Comparison of ENCODE assay signal across 9 mouse cellular contexts in the genomic region with DNA sequence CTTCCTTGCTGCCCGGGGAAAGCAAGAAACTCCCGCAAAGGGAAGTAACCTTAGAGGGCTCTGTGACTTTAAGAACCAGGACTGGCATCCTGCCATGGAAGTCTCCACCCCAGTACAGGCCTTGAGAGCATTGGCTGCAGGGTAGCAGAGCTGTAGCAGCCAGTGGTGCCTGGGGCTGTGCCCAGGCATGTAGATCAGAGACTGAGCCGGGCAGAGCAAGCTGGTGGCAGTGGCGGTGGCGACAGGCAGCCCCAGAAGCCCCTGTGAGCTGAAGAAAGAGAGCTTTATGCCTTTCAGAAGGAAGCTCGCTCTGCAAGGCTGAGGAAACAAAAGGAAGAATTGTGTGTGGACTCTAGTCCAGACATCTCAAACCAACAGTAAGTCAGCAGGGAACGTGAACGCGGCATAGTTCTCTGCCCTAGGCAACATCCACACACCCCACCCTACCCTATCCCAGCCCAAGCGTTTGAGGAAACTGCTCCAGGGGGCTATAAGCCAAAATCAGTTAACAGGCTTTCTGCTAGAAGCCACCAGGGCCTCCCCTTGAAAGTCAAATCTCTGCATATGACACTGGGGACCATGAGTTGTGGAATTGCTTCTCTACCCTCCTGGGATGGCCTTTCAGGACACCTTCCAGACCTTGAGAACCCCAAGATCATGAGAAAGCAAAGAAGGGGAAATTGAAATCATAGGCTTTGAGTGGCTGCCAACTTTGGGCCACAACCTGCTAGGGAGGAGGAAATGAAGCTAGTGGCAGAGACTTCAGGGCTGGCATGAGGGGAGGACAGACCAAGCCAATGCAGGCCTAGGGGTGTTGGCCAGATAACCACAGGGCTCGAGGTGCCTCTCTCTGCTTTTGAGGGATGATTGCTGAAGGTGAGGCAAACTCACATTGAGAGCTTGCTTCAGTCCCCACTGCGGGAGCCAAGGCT. TPM values are rescaled to one million over a fixed set of nuclear protein-coding genes. Genes with fewer than 3 reads are reported as not detected.
DNase-seq lines count a peak whose midpoint lies in the region; ATAC-seq lines count a peak whose summit lies in the region.
"Had no signal": no experiment of that assay in that cellular context is flagged by ENCODE, and none has a peak within 500 bp of the region (broad histone marks: within the 10 kb centered on the region; RNA-seq: fewer than 3 reads in every experiment).

A gene (plus strand): TSS at position 124 of the 932 bp plus-strand sequence.

- no peaks in the 10 kb centered on the region for H3K9me3 ChIP-seq in forebrain, embryonic 14.5 days (replicated peaks; ENCODE audit: control insufficient read depth, low read length)
- H3K9me3 ChIP-seq in liver, embryonic 16.5 days (replicated peaks; ENCODE audit: control insufficient read depth, low read length): no peaks in the 10 kb centered on the region
- H3K9me3 ChIP-seq in neural tube, embryonic 15.5 days (replicated peaks): no peaks in the 10 kb centered on the region

- peak within 1 kb of the TSS; percentile 61 for H3K27ac ChIP-seq in forebrain, embryonic 14.5 days (ENCODE audit: low read depth, low read length)
- H3K27ac ChIP-seq in liver, embryonic 16.5 days (ENCODE audit: low read length): peak within 1 kb of the TSS; percentile 22; the same call in 1 of the 2 replicates
- peak within 1 kb of the TSS; percentile 79 for H3K27ac ChIP-seq in neural tube, embryonic 15.5 days (replicated peaks)

- no peaks in the 10 kb centered on the region for H3K27me3 ChIP-seq in forebrain, embryonic 14.5 days (replicated peaks; ENCODE audit: control insufficient read depth, insufficient read depth, low read length)
- H3K27me3 ChIP-seq in liver, embryonic 16.5 days (ENCODE audit: control insufficient read depth, insufficient read depth, low read depth, low read length): no peaks in the 10 kb centered on the region
- H3K27me3 ChIP-seq in neural tube, embryonic 15.5 days (replicated peaks): no peaks in the 10 kb centered on the region

- no peaks in the 10 kb centered on the region for H3K36me3 ChIP-seq in forebrain, embryonic 14.5 days (ENCODE audit: control insufficient read depth, insufficient read depth, low read length)
- H3K36me3 ChIP-seq in liver, embryonic 16.5 days (ENCODE audit: control insufficient read depth, insufficient read depth): no peaks in the 10 kb centered on the region
- no peaks in the 10 kb centered on the region for H3K36me3 ChIP-seq in neural tube, embryonic 15.5 days

- H3K4me1 ChIP-seq in forebrain, embryonic 14.5 days (ENCODE audit: control insufficient read depth, insufficient read depth, low read length): peaks cover 16% of the 10 kb centered on the region
- H3K4me1 ChIP-seq in liver, embryonic 16.5 days (ENCODE audit: control insufficient read depth, low read depth, low read length): no peaks in the 10 kb centered on the region; the same call in 1 of the 2 replicates
- H3K4me1 ChIP-seq in neural tube, embryonic 15.5 days: peaks cover 19% of the 10 kb centered on the region

- peak within 1 kb of the TSS; percentile 18 for H3K4me3 ChIP-seq in forebrain, embryonic 14.5 days (ENCODE audit: low read depth, low read length)
- peak within 1 kb of the TSS; percentile 20 for H3K4me3 ChIP-seq in liver, embryonic 16.5 days (ENCODE audit: low read depth, low read length)
- H3K4me3 ChIP-seq in neural tube, embryonic 15.5 days (replicated peaks): peak within 1 kb of the TSS; percentile 31
- H3K4me3 ChIP-seq: erythroblast, embryonic 14.5 days had no signal

- 29% methylated on average over 12 of the region's 12 CpGs for WGBS in forebrain, embryonic 14.5 days
- WGBS in liver, embryonic 16.5 days (ENCODE audit: insufficient replicate concordance): 30% methylated on average over 12 of the region's 12 CpGs
- WGBS in neural tube, embryonic 15.5 days: 37% methylated on average over 12 of the region's 12 CpGs

- peak within 1 kb of the TSS; percentile 42 for H3K4me2 ChIP-seq in forebrain, embryonic 14.5 days (ENCODE audit: low read length)
- H3K4me2 ChIP-seq in liver, embryonic 16.5 days (ENCODE audit: low read depth, low read length): peak within 1 kb of the TSS; percentile 31; the same call in 1 of the 2 replicates
- peak within 1 kb of the TSS; percentile 49 for H3K4me2 ChIP-seq in neural tube, embryonic 15.5 days

- peak; percentile 35 to 58 for DNase-seq in CD8-positive naive resting alpha-beta T cell, adult 2 months (ENCODE audit: low read depth in 2 of 2, low spot score in 2 of 2)
- peak; percentile 98 for DNase-seq in brain, adult 2 months (ENCODE audit: low read depth, low spot score)
- DNase-seq in forebrain, embryonic 14.5 days (ENCODE audit: low spot score): peak; percentile 92
- peak; percentile 96 for DNase-seq in heart, postnatal 10 days
- DNase-seq in kidney, postnatal 4 days: peak; percentile 88 to 93
- DNase-seq in thymus, adult 18-20 months: peak; percentile 46 to 71

- ATAC-seq in forebrain, embryonic 14.5 days: peak; percentile 95
- peak; percentile 81 for ATAC-seq in liver, embryonic 16.5 days (ENCODE audit: low read depth)
- peak; percentile 94 for ATAC-seq in neural tube, embryonic 15.5 days (ENCODE audit: low FRiP score)

- H3K9ac ChIP-seq in forebrain, embryonic 14.5 days (ENCODE audit: low read length): peak within 1 kb of the TSS; percentile 35; the same call in 1 of the 2 replicates
- peak within 1 kb of the TSS; percentile 4; the same call in 1 of the 2 replicates for H3K9ac ChIP-seq in liver, embryonic 16.5 days (ENCODE audit: low read depth, low read length)
- peak within 1 kb of the TSS; percentile 41 for H3K9ac ChIP-seq in neural tube, embryonic 15.5 days (replicated peaks)

- intact Hi-C loops in heart, postnatal 10 days (cut with DNase I): loop anchor here (2.0 kb wide), 1 partner anchor 54 kb away; no protein-coding TSS in a partner anchor

RNA-seq across cellular contexts. Expression of the gene that starts here (rescaled TPM):
- polyA plus RNA-seq in forebrain, embryonic 14.5 days (2014; fragmentation: Nextera tagmentation; extraction: Ambion mirVana): 2.7 and 3.8 TPM in 2 replicates
- total RNA-seq in heart, postnatal 10 days (2021): 10 to 100 TPM; 23.5 to 25.8 TPM
- polyA plus RNA-seq in liver, embryonic 16.5 days (2015; fragmentation: Nextera tagmentation; extraction: Ambion mirVana): 1.1 and 1.4 TPM in 2 replicates
- polyA plus RNA-seq in neural tube, embryonic 15.5 days (2015; fragmentation: Nextera tagmentation; extraction: Ambion mirVana): 3.0 and 3.4 TPM in 2 replicates
- polyA plus RNA-seq: erythroblast, embryonic 14.5 days had no signal

Comparison
In these comparisons a context has a peak if more than half of its experiments do, and no peak if none do; other contexts are left out.
1. Peak in every context shown above with its lines: DNase-seq, ATAC-seq, H3K4me3 ChIP-seq and H3K27ac ChIP-seq.
2. DNase-seq: peak in every context shown above with its lines; median percentile 98 in brain, adult 2 months; 96 in heart, postnatal 10 days; 92 in forebrain, embryonic 14.5 days; 90 in kidney, postnatal 4 days; 58 in thymus, adult 18-20 months; 46 in CD8-positive naive resting alpha-beta T cell, adult 2 months.
3. H3K27ac ChIP-seq: peak in every context shown above with its lines; median percentile 79 in neural tube, embryonic 15.5 days; 61 in forebrain, embryonic 14.5 days; 22 in liver, embryonic 16.5 days.